Mouse (Mus musculus) granulocyte monocyte progenitor cell, adult 5-6 weeks (primary cell): ENCODE results near the gene Blcap. TPM values are rescaled to one million over a fixed set of nuclear protein-coding genes. Genes with fewer than 3 reads are reported as not detected.
"Not testable (repeated sequence)": the region's sequence is repeated elsewhere in the genome, so short reads cannot be mapped to it uniquely, and the experiment has no call there.

Source experiments
- ATAC-seq: replicated peaks from 2 replicates; pipeline ENCODE4 v1.8.0; 2016; ENCODE audit warnings: mild to moderate bottlenecking, moderate TSS enrichment, inconsistent platforms; ENCODE audit not compliant: poor library complexity, severe bottlenecking
- total RNA-seq, 2 experiments: library from RNA; stranded (forward) in 1 of 2; stranded (reverse) in 1 of 2; fragments of 200-712, 200-1000 nt in 1 of 2; fragments of >200 nt in 1 of 2; fragmentation: Nextera tagmentation in 1 of 2; gene quantifications; 2 replicates each; pipeline ENCODE4 v1.2.3; 2014 to 2017

Gene Blcap
- total RNA-seq (2014; fragmentation: Nextera tagmentation) (13.4 and 29.1 TPM in 2 replicates), total RNA-seq (2017) (6.7 and 7.9 TPM in 2 replicates)

DNA sequence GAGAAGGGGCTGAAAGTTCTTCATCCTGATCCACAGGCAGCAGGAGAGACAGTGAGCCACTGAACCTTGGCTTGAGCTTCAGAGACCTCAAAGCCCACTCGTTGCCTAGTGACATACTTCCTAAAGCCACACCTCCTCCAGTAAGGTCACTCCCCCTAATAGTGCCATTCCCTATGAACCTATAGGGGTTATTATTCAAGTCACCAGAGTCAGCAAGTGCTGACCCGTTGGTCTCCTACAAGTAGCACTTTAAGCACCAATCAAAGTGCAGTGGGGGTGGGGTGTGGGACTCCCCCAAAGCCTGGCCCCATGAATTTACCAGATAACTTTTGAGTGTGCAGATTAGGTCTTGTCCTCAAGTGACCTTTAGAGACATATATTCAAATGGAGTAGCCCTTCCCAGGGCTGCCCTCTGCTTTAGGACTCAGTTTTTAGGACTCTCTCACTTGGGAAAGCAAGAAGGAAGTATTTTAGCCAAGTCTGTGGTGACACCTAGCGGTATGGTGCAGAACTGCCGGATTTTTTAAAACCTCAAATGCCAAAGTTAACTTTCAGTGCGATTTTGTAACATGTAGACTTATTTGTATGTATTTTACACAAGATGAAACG lies at the start of gene Blcap:
Gene Blcap, minus strand, starts transcription at position 51 of the 609 bp plus-strand sequence.
- ATAC-seq, result peak; percentile 47

DNA sequence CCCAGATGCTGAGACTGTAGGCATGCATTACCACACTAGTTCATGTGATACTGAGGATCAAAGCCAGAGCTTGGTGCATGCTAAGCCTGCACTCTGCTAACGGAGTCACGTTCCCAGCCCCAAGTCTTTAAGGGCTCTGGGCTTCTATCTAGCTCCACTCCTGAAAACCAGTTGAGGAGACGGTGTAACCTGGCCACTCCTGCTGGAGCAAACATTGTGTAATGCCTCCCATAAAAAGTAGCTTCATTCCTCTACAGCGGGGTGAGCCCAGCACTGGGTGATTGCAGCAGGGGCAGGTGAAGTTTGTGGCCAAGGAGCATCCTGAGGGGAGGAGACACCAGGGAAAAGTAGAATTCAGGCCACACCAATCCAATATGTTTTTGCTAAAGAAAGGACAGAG lies 47.3 kb upstream of the Blcap start:
- no peak for ATAC-seq

DNA sequence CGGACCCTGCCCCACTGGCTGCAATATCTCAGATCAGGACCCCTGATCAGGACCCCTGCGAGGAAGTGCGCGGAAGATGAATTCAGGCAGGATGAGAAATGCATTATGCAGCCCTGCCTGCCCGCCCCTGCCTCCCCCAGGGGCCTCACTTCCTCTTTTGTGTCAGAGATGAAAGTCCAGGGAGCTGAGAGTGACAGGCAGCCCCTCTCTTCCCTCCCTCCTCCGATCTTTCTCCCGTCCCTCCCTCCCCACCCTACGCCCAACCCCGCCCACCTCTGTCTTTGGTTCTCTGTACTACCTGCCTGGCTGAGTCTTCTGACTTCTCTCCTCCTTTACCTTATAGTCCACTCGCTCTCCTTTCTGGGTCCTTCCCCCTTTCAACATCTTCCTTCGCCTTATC lies 42.9 kb upstream of the Blcap start:
- peak; percentile 87 for ATAC-seq

- ATAC-seq, result no peak
These were observed 40.7 kb upstream of the Blcap start for GRCm38 (mm10) chr2:157611735-157612134.

DNA sequence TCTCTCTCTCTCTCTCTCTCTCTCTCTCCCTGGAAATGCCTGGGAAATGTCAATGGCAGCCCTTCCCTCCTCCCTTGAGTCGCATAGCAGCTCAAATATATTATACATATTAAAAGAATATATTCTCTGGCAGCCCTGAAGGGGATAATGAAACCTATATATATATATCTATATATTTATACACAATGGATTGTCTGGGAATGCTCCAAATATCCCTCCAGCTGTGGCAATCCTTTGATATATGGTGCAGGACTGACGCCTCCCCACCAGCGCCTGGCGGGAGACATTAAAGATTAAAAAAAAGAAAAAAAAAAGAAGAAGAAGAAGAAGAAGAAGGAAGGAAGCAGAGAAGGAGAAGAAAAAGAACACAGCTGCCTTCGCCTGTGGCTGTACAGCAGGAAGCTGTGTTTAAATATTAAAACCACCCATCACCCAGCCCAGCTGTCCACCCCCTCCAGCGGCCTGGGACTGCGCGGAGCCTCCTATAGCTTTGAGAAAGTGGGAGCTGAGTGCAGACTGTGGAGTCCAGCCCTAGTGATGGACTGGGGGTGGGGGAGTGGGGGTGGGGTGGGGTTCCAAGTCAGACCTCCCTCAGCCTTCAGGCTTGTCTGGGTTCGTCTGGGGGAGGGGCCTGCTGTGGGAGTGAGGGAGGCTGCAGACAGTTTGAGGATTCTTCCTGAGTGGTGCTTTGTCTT lies 36.6 kb upstream of the Blcap start:
- no peak for ATAC-seq

- peak; percentile 92 for ATAC-seq
These were observed 34.1 kb upstream of the Blcap start for GRCm38 (mm10) chr2:157605025-157605675.

DNA sequence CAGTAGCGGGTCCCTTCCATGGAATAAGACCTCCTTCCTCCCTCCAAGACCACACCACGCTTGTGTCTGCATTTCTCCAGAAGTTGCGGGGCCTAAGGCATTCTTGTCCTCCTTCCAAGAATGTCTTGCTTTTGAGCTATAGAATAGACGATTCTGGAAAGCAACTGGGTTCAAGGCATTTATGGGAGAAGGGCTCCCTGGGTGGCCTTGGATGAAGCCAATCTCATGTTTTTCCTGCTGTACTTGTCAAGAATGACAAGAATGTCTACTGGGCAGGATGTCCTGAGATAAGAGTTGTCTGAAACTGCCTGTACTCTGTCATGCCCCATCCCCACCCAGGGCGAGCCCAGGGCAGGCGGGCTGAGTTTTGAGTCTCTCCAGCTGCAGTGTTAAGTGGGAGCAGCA lies 30.4 kb upstream of the Blcap start:
- no peak for ATAC-seq

- peak; percentile 63 for ATAC-seq
These were observed 25.9 kb upstream of the Blcap start for GRCm38 (mm10) chr2:157596876-157597566.

DNA sequence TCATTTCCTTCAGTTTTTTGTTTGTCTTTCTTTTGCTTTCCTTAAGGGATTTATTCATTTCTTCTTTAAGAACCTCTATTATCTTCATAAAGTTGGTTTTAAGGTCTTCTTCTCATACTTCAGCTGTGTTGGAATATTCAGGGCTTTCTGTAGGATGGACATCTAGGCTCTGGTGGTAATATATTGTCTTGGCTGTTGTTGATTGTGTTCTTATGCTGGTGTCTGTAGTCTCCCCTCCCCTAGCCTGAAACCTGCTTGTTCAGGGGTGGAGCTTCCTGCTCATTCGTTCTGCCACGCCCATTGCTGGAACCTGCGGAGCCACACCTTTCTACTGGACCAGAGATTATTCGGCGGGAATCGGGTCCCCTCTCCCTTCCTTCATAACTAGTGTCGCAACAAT lies 14.3 kb upstream of the Blcap start:
- ATAC-seq, result not testable (repeated sequence)

DNA sequence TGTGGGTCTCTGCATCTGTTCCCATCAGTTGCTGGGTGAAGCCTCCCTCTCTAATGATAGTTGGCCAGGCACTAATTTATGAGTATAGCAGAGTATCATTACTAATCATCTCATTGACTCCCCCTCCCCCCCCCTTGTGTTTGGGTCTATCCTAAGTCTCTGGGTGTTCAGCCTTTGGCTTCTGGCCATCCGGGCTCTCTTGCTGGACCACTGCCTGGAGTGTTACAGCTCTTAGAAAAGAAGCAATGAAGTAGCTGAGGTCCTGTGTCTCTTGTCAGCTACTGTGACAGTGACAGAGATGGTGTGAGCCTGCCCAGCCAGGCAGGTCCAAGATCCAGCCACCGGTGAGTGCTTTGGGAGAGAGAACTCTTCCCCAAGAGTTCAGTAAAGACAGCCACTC lies 1.7 kb upstream of the Blcap start:
- no peak for ATAC-seq

GRCm38 (mm10) chr2:157569796-157570485 lies 1.1 kb downstream of the Blcap start:
- no peak for ATAC-seq

GRCm38 (mm10) chr2:157568881-157569280 lies 2.2 kb downstream of the Blcap start:
- no peak for ATAC-seq

- peak; percentile 34 for ATAC-seq
These were observed 3.7 kb downstream of the Blcap start for GRCm38 (mm10) chr2:157567235-157567961.

DNA sequence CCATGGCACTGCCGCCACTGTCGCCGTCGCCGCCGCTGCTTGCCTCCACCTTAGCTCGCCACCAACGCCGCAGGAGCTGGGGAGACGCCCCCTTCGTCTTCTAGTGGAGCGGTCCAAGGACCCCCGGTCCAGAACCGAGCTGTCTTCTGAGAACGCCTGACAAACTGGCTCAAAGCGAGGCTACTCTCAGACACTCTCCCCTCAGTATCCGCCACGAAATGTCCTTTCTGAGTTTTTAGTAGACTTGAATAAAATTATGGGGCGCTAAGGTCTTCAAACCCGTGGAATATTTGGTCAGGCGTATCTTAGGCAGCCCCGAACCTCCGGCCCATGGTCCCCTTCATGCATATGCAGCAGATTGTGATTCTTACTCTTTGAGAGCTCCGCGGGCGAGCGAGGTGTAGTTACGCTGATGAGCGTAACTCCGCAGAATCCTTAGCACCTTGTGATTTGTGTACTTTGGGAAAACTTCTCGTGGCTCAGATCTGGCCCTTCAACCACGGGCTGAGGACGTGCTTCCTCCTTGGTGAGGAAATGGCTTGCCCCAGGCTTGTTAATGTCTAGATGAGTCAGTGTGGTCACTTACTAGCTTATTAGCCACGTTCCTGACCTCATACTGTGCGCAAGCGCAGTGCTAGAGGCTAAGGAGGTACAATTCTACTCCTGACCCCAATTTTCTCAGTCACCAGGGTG lies 4.7 kb downstream of the Blcap start:
- peak; percentile 78 for ATAC-seq

DNA sequence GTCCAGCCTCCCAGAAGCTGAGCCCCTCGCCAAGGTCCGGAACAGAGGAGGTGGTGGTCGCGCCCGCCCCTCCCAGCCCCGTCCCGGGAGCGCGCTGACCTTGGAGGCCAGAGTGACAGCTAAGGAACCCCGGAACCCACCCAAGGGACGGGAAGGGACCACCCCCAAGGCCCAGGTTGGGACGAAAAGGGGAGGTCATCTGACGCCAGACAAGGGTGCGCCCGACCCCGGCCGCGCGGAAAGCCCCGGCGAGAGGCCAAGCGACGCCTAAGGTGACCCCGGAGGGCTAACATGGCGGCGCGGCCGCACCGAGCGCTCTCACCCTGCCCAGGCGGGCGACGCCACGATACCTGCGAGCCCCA lies 5.2 kb downstream of the Blcap start:
- ATAC-seq, result no peak

DNA sequence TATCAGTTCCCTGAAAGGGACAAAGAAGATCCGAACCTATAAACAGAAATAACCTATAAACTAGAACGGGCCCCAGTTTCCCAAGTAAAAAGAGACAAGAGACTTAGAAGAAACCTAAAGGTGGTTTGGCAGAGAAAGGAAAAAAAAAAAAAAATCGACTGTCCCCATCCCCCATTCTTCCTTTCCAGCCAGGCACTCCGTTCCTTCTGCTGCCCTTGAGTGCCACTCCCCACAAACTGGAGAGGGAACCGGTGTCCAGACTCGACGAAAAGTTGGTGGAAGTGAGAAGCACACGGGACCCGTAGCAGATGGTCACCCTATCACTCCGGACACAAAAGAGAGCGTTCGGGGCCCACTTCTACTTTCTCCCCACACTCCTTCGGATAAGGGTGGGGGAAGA lies 5.6 kb downstream of the Blcap start:
- ATAC-seq, result no peak

- ATAC-seq, result no peak
These were observed 6.4 kb downstream of the Blcap start for GRCm38 (mm10) chr2:157564723-157565122.

- no peak for ATAC-seq
These were observed 8.0 kb downstream of the Blcap start for GRCm38 (mm10) chr2:157563031-157563430.

- peak; percentile 30; the same call in 1 of the 2 replicates for ATAC-seq
These were observed 9.8 kb downstream of the Blcap start for GRCm38 (mm10) chr2:157561165-157561836.
